Mouse (Mus musculus) T-helper 2 cell (primary cell): ENCODE data around the gene Mylk.

Source experiments
- in situ Hi-C: fragments of 300-600 bp; cut with MboI, MseI; formaldehyde crosslinking; loops from one replicate; pipeline ENCODE4 v1.15.1; 2025; ENCODE audit warnings: high pct_unique_total_duplicates

Mylk gene

GRCm38 (mm10) chr16:35016491-35016890, 271.5 kb downstream of the Mylk start:
- in situ Hi-C loops = no loop called here

DNA sequence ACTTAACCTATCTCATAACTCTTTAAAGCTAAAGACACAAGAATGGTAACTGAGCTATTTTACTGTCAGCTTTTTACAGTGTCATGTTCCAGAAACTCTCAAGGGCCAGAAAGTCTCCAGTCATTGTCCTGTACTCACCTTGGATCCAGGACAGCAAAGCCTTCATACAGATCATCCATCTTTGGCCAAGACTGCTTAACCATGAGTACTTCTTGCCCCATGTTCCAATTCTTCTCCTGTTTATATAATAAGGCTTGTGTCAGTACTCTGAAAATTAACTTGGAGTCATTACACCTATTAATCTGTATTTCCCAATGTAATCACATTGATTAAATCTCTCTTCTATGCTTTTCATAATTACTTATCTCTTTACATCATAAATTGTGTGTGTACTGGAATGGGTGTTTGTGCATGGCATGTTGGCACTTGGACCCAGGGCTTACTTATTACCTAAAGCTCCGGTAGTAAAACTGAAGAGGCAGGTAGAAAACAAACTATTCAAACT, 273.5 kb downstream of the Mylk start:
- in situ Hi-C loops = no loop called here

GRCm38 (mm10) chr16:35021903-35022241, 276.9 kb downstream of the Mylk start:
- in situ Hi-C loops = no loop called here

GRCm38 (mm10) chr16:35022242-35023137, 277.5 kb downstream of the Mylk start, which contains the start of gene Hacd2:
Gene Hacd2, plus strand, starts transcription at chr16:35022428.
- in situ Hi-C loops = no loop called here

DNA sequence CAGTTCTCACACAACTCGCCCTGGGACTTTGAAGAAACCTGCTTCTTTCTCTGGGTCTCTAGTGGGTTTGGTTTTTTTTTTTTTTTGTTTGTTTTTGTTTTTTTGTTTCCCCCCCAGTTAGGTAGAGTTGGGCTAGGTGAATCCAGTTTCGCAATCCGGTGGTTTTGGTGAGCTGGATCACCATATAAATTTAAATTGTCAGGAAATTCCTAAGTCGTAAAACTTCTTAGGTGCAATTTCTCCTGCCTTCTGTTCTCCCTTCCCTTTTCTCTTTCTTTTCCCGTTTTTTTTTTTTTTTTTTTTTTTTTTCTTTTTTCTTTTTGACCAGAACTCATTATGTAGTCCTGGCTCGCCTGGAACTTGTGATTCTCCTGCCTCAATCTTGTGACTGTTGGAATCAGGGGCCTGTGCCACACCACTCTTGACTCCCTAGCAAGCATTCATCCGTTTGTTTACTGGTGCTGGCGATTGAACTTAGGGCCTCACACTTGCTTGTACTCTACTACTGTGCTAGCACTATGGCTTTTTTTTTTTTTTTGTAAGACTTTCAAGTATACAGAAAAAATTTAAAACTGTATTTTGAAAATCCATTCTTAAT, 278.2 kb downstream of the Mylk start:
- in situ Hi-C loops = no loop called here

GRCm38 (mm10) chr16:35024300-35024699, 279.3 kb downstream of the Mylk start:
- in situ Hi-C loops = no loop called here

GRCm38 (mm10) chr16:35025347-35025746, 280.3 kb downstream of the Mylk start:
- in situ Hi-C loops = no loop called here

GRCm38 (mm10) chr16:35033241-35033640, 288.2 kb downstream of the Mylk start:
- in situ Hi-C loops = no loop called here

- in situ Hi-C loops = no loop called here
Measured at GRCm38 (mm10) chr16:35033809-35034577, 289.0 kb downstream of the Mylk start.

GRCm38 (mm10) chr16:35034971-35035370, 290.0 kb downstream of the Mylk start:
- in situ Hi-C loops = no loop called here

DNA sequence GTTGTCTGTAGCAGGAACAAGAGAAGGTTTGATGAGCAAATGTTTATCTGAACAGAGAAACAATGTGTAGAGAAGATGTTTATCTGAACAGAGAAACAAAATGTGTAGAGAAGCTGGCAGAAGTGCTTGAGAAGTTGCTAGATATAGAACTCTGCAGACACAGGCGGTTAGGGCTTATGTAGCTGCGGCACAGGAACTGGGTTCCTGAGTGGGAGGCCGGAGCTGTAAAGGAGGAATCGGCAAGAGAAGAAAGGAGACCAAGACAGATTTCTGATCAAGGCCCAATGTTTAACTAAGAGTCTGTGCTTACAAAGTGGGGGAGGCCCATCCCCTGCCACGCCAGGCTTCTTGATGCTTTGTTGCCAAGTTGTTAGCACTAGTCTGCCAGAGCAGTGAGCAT, 291.7 kb downstream of the Mylk start:
- in situ Hi-C loops = no loop called here

DNA sequence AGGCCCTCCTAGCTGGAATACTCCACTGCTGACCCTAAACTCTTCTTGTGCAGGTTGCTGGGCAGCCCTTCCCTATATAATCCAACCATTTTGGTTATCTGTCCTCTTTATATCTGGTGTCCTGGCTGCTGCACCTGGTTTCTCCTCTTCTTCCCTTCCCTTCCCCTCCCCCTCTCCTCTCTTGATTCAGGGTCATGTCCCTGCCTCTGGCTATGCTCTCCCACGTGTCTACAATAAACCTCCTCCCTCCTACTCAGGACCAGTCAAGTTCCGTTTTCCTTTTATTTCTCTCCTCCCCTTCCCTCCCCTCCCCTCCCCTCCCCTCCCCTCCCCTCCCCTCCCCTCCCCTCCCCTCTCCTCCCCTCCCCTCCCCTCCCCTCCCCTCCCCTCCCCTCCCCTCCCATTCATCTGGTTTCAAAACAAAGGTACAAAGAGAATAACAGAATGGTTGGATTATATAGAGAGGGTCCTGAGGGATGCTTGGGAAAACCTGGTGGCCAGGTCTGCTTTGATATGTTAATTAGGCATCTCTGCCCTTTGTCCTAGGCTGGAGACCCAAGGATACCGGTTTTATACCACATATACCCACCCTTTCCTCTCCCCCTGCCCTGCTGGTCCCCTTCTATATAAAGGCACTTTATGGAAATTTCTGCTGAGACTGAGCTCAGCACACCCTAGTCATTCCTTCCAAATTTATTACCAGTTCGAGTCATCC, 293.5 kb downstream of the Mylk start:
- in situ Hi-C loops = no loop called here

DNA sequence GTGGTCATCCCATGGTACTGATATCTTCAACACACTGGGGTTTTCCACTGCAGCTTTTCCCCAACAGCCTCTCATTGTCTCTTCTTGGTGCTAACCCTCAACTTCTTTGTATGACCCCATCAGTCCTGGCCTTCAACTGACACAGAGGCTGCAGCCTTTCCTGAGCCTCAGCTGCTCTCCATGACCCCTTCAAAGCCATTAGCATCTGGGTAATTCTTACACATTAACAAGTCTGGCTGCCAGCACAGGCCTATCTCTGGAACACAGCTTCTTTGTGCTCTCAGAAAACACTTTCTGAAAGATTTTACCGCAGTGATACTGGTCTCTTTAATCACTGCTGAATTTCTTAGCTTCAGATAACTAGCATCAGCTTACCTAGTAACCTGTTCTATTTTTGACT, 295.1 kb downstream of the Mylk start:
- in situ Hi-C loops = no loop called here

DNA sequence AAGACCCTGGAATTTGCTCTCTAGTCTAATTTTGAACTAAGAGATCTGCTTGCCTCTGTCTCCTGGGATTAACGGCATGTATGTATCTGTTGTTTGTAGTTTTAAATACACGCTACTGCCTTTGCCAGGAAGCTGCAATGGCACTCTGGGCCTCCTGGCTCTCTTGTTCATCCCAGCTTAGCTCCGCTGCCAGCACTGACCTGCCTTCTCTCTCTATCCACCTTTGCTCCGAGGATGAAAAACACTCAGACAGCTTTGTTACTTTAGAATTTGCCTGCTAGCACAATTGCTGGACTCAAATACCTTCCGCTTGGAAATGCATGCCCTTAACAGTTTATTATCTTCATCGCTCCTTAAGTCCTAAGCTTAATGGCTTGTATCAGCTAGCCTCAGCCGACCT, 296.0 kb downstream of the Mylk start:
- in situ Hi-C loops = no loop called here

DNA sequence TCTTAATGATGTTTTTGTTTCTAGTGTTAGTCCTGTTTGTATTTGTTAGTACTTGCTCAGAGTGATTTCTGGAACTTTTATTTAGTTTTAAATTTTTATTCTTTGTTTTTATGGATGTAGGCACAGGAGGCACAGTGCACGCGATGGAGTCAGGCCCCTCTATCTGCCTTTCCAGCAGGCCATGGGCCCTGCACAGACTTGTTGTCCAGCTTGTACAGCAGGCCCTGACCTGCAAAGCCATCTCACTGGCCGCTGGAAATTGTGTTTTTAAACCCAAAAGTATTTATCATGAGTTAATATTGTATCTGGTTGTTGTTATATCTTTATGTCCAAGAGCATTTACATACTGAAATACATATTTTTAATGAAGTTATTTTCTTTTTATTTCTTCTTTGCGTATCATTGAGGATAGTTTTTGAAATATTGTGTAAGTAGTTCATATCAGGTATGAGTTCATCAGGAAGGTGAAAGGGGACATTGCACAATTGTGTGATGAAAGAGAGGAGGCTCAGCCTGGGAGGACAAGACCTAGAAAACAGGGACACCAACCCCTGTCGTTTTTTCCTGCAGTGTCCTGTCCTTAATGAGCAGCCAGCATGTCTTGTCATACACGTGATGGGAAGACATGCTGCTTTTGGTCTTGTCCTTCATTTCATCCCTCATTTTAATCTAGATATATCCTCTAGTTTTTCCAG, 301.2 kb downstream of the Mylk start:
- in situ Hi-C loops = no loop called here

DNA sequence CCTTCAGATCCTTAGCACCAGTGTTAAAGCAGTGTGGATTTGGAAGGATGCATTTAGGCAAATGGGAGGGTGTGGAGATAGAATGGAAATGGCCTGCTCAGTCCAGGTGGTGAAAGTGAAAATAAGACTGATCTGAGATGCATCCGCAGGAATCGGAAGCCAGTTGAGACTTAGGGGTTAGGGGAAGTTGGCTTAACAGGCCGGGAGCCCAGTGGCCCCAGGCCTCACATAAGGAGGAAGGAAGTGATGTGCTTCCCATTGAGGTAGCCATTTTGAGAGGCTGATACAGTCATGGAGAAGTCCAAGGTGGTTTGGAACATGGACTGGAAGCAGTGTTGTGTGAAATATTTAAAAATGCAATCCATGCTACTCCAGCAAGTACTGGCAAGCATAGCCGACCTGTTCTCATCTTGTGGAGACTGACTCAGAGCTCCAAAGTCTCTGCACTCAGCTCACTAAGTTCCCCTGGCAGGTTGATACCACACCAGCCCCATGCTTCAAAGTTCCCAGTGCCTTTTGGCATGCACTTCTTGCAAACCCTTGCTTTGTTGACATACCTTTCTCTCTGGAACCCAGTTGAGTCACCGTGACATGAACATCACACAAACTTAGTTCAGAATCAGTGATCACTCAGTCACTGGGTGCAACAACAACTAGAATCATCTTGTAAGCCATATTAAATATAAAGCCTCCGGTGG, 302.4 kb downstream of the Mylk start:
- in situ Hi-C loops = no loop called here

GRCm38 (mm10) chr16:35051066-35051465, 306.1 kb downstream of the Mylk start:
- in situ Hi-C loops = no loop called here
